Mouse (Mus musculus): ENCODE measurements at regions not wholly inside any gene's neighbourhood (a gene's known extent, or its start where the extent isn't known, plus 50 kb on each side); places are given as distances from the start of the nearest gene placed in this dataset.

DNA sequence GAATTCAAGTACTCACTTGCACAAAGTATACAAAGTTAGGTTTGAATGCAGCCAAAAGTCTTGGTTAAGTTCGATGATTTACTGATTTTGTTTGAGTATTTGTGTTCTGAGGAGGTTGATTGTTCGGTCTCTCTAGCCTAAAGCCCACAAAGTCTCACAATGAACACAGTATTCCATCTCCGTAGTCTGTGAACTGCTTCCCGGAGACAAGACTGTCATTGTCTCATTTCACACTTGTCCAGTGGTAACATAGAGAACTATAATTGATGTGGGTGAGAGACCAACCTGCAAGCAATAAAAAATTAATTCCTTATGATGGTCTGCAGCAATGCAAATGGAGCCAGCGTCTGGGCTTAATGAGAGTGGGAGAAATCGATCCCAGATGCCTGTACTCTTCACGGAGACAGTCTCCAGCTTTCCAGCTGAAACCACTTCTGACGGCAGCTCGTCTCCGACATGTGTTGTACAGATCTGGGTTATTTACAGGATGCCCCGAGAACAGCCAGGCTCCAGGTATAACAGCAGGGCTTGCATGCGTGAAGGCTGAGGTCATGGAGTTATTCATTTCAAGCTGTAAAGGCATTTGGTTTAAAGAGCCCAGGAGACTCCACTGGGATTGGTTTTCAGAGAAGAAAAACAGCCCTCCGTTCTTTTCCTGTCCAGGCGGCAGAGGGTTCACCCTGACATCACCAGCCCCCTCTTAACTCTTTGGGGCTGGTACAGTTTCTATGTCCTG, 75.2 kb downstream of the Asb13 start:
- DNase-seq (ENCODE audit: inconsistent ontology term): peak; percentile 41
